Mouse (Mus musculus): ENCODE results near the gene Nefh. TPM values are rescaled to one million over a fixed set of nuclear protein-coding genes. Genes with fewer than 3 reads are reported as not detected.

Gene Nefh
- polyA plus RNA-seq (2014; fragmentation: Nextera tagmentation; extraction: Ambion mirVana): 0.20 and 0.35 TPM in 2 replicates

- no peak for ATAC-seq (ENCODE audit: insufficient number of reproducible peaks, insufficient read depth, low FRiP score, low read depth)
- Histone ChIP-seq H3K9ac (ENCODE audit: low read length) (peak within 1 kb of the TSS; percentile 30), H3K4me3 (ENCODE audit: control insufficient read depth in 1 of 2, insufficient read depth in 1 of 2, low read depth in 1 of 2, low read length in 2 of 2) (peak within 1 kb of the TSS; percentile 43 to 55), H3K4me1 (ENCODE audit: control insufficient read depth in 2 of 2, insufficient read depth in 2 of 2, low read length in 2 of 2) (peaks cover 0 to 19% of the 10 kb centered on the region in 2 experiments; a peak in 3 of 4 replicates), H3K27me3 (ENCODE audit: control insufficient read depth, insufficient read depth, low read length) (peaks cover 83% of the 10 kb centered on the region), H3K4me2 (ENCODE audit: low read length) (peak within 1 kb of the TSS; percentile 93), H3K36me3 (ENCODE audit: control insufficient read depth, insufficient read depth, low read length) (no peaks in the 10 kb centered on the region), H3K9me3 (ENCODE audit: control insufficient read depth, low read length) (no peaks in the 10 kb centered on the region), H3K27ac (replicated peaks in 1 of 2; ENCODE audit: control insufficient read depth in 1 of 2, insufficient read depth in 1 of 2, low read depth in 2 of 2, low read length in 2 of 2) (no peak within 1 kb of the TSS)
- WGBS: 3% methylated on average over 38 of the region's 41 CpGs
Observed at GRCm38 (mm10) chr11:4947813-4948174, at the start of gene Nefh. Nefh (minus strand) TSS chr11:4948064.

GRCm38 (mm10) chr11:4996621-4997199 lies 48.8 kb upstream of the Nefh start:
- Histone ChIP-seq H3K27ac (replicated peaks in 1 of 2; ENCODE audit: control insufficient read depth in 1 of 2, insufficient read depth in 1 of 2, low read depth in 2 of 2, low read length in 2 of 2) (no peak overlapping the region), H3K36me3 (ENCODE audit: control insufficient read depth, insufficient read depth, low read length) (peaks cover 19% of the 10 kb centered on the region), H3K4me3 (ENCODE audit: control insufficient read depth in 1 of 2, insufficient read depth in 1 of 2, low read depth in 1 of 2, low read length in 2 of 2) (no peak overlapping the region), H3K9ac (ENCODE audit: low read length) (no peak overlapping the region), H3K4me1 (ENCODE audit: control insufficient read depth in 2 of 2, insufficient read depth in 2 of 2, low read length in 2 of 2) (peaks cover 2 to 3% of the 10 kb centered on the region in 2 experiments; a peak in 1 of 4 replicates), H3K27me3 (ENCODE audit: control insufficient read depth, insufficient read depth, low read length) (no peaks in the 10 kb centered on the region), H3K9me3 (ENCODE audit: control insufficient read depth, low read length) (no peaks in the 10 kb centered on the region), H3K4me2 (ENCODE audit: low read length) (no peak overlapping the region)
- no peak for ATAC-seq (ENCODE audit: insufficient number of reproducible peaks, insufficient read depth, low FRiP score, low read depth)
- WGBS: 80% methylated on average over 5 of the region's 5 CpGs

GRCm38 (mm10) chr11:4995676-4996075 lies 47.8 kb upstream of the Nefh start:
- WGBS: 74% methylated on average over 3 of the region's 3 CpGs
- H3K27me3 ChIP-seq (ENCODE audit: control insufficient read depth, insufficient read depth, low read length): no peaks in the 10 kb centered on the region
- peaks cover 14% of the 10 kb centered on the region for H3K36me3 ChIP-seq (ENCODE audit: control insufficient read depth, insufficient read depth, low read length)
- no peak overlapping the region for H3K4me3 ChIP-seq (ENCODE audit: control insufficient read depth in 1 of 2, insufficient read depth in 1 of 2, low read depth in 1 of 2, low read length in 2 of 2)
- ATAC-seq (ENCODE audit: insufficient number of reproducible peaks, insufficient read depth, low FRiP score, low read depth): no peak
- H3K4me1 ChIP-seq (ENCODE audit: control insufficient read depth in 2 of 2, insufficient read depth in 2 of 2, low read length in 2 of 2): peaks cover 2 to 3% of the 10 kb centered on the region in 2 experiments; a peak in 1 of 4 replicates
- H3K4me2 ChIP-seq (ENCODE audit: low read length): no peak overlapping the region
- H3K27ac ChIP-seq (replicated peaks in 1 of 2; ENCODE audit: control insufficient read depth in 1 of 2, insufficient read depth in 1 of 2, low read depth in 2 of 2, low read length in 2 of 2): no peak overlapping the region
- no peak overlapping the region for H3K9ac ChIP-seq (ENCODE audit: low read length)
- H3K9me3 ChIP-seq (ENCODE audit: control insufficient read depth, low read length): no peaks in the 10 kb centered on the region

GRCm38 (mm10) chr11:4992471-4992870 lies 44.6 kb upstream of the Nefh start:
- no peaks in the 10 kb centered on the region for H3K9me3 ChIP-seq (ENCODE audit: control insufficient read depth, low read length)
- no peak overlapping the region for H3K9ac ChIP-seq (ENCODE audit: low read length)
- peaks cover 11 to 18% of the 10 kb centered on the region in 2 experiments for H3K4me1 ChIP-seq (ENCODE audit: control insufficient read depth in 2 of 2, insufficient read depth in 2 of 2, low read length in 2 of 2)
- H3K4me2 ChIP-seq (ENCODE audit: low read length): no peak overlapping the region
- no peak overlapping the region for H3K4me3 ChIP-seq (ENCODE audit: control insufficient read depth in 1 of 2, insufficient read depth in 1 of 2, low read depth in 1 of 2, low read length in 2 of 2)
- H3K36me3 ChIP-seq (ENCODE audit: control insufficient read depth, insufficient read depth, low read length): peaks cover 13% of the 10 kb centered on the region; the same call in 1 of the 2 replicates
- ATAC-seq (ENCODE audit: insufficient number of reproducible peaks, insufficient read depth, low FRiP score, low read depth): no peak
- no peak overlapping the region for H3K27ac ChIP-seq (replicated peaks in 1 of 2; ENCODE audit: control insufficient read depth in 1 of 2, insufficient read depth in 1 of 2, low read depth in 2 of 2, low read length in 2 of 2)
- no peaks in the 10 kb centered on the region for H3K27me3 ChIP-seq (ENCODE audit: control insufficient read depth, insufficient read depth, low read length)
- 71% methylated on average over 2 of the region's 2 CpGs for WGBS

GRCm38 (mm10) chr11:4989187-4989586 lies 41.3 kb upstream of the Nefh start:
- H3K27me3 ChIP-seq (ENCODE audit: control insufficient read depth, insufficient read depth, low read length): no peaks in the 10 kb centered on the region
- 0 out of 4 replicates have a peak overlapping the region, but pooled peaks of 1 of the 2 experiments have one; percentile 0 for H3K27ac ChIP-seq (replicated peaks in 1 of 2; ENCODE audit: control insufficient read depth in 1 of 2, insufficient read depth in 1 of 2, low read depth in 2 of 2, low read length in 2 of 2)
- H3K4me3 ChIP-seq (ENCODE audit: control insufficient read depth in 1 of 2, insufficient read depth in 1 of 2, low read depth in 1 of 2, low read length in 2 of 2): no peak overlapping the region
- H3K9ac ChIP-seq (ENCODE audit: low read length): no peak overlapping the region
- H3K4me2 ChIP-seq (ENCODE audit: low read length): no peak overlapping the region
- H3K4me1 ChIP-seq (ENCODE audit: control insufficient read depth in 2 of 2, insufficient read depth in 2 of 2, low read length in 2 of 2): peaks cover 13 to 18% of the 10 kb centered on the region in 2 experiments
- WGBS: 44% methylated on average over 3 of the region's 3 CpGs
- no peak for ATAC-seq (ENCODE audit: insufficient number of reproducible peaks, insufficient read depth, low FRiP score, low read depth)
- H3K9me3 ChIP-seq (ENCODE audit: control insufficient read depth, low read length): no peaks in the 10 kb centered on the region
- peaks cover 9% of the 10 kb centered on the region; the same call in 1 of the 2 replicates for H3K36me3 ChIP-seq (ENCODE audit: control insufficient read depth, insufficient read depth, low read length)

- no peak for ATAC-seq (ENCODE audit: insufficient number of reproducible peaks, insufficient read depth, low FRiP score, low read depth)
- peaks cover 14 to 22% of the 10 kb centered on the region in 2 experiments for H3K4me1 ChIP-seq (ENCODE audit: control insufficient read depth in 2 of 2, insufficient read depth in 2 of 2, low read length in 2 of 2)
- peaks cover 9% of the 10 kb centered on the region; the same call in 1 of the 2 replicates for H3K36me3 ChIP-seq (ENCODE audit: control insufficient read depth, insufficient read depth, low read length)
- WGBS: 51% methylated on average over 11 of the region's 11 CpGs
- H3K9ac ChIP-seq (ENCODE audit: low read length): peak overlapping the region; percentile 84
- H3K27me3 ChIP-seq (ENCODE audit: control insufficient read depth, insufficient read depth, low read length): no peaks in the 10 kb centered on the region
- H3K4me2 ChIP-seq (ENCODE audit: low read length): peak overlapping the region; percentile 95
- H3K4me3 ChIP-seq (ENCODE audit: control insufficient read depth in 1 of 2, insufficient read depth in 1 of 2, low read depth in 1 of 2, low read length in 2 of 2): peak overlapping the region; percentile 56 to 82
- H3K27ac ChIP-seq (replicated peaks in 1 of 2; ENCODE audit: control insufficient read depth in 1 of 2, insufficient read depth in 1 of 2, low read depth in 2 of 2, low read length in 2 of 2): peak overlapping the region in 1 of 2 experiments; percentile 25; a peak in 1 of 4 replicates
- no peaks in the 10 kb centered on the region for H3K9me3 ChIP-seq (ENCODE audit: control insufficient read depth, low read length)
Observed at GRCm38 (mm10) chr11:4987487-4987852, 39.6 kb upstream of the Nefh start.

GRCm38 (mm10) chr11:4986695-4987486 lies 39.0 kb upstream of the Nefh start, which contains the start of gene Ap1b1:
Ap1b1 (plus strand) TSS chr11:4986824.
- no peaks in the 10 kb centered on the region for H3K27me3 ChIP-seq (ENCODE audit: control insufficient read depth, insufficient read depth, low read length)
- ATAC-seq (ENCODE audit: insufficient number of reproducible peaks, insufficient read depth, low FRiP score, low read depth): peak; percentile 86
- H3K4me1 ChIP-seq (ENCODE audit: control insufficient read depth in 2 of 2, insufficient read depth in 2 of 2, low read length in 2 of 2): peaks cover 14 to 22% of the 10 kb centered on the region in 2 experiments
- WGBS: 1% methylated on average over 62 of the region's 62 CpGs
- H3K9ac ChIP-seq (ENCODE audit: low read length): peak within 1 kb of the TSS; percentile 84
- peak within 1 kb of the TSS in 1 of 2 experiments; percentile 25; a peak in 1 of 4 replicates for H3K27ac ChIP-seq (replicated peaks in 1 of 2; ENCODE audit: control insufficient read depth in 1 of 2, insufficient read depth in 1 of 2, low read depth in 2 of 2, low read length in 2 of 2)
- peak within 1 kb of the TSS; percentile 56 to 82 for H3K4me3 ChIP-seq (ENCODE audit: control insufficient read depth in 1 of 2, insufficient read depth in 1 of 2, low read depth in 1 of 2, low read length in 2 of 2)
- no peaks in the 10 kb centered on the region for H3K9me3 ChIP-seq (ENCODE audit: control insufficient read depth, low read length)
- H3K36me3 ChIP-seq (ENCODE audit: control insufficient read depth, insufficient read depth, low read length): peaks cover 9% of the 10 kb centered on the region; the same call in 1 of the 2 replicates
- H3K4me2 ChIP-seq (ENCODE audit: low read length): peak within 1 kb of the TSS; percentile 95
